Comparison of ENCODE assay signal across 9 mouse cellular contexts in the genomic region with DNA sequence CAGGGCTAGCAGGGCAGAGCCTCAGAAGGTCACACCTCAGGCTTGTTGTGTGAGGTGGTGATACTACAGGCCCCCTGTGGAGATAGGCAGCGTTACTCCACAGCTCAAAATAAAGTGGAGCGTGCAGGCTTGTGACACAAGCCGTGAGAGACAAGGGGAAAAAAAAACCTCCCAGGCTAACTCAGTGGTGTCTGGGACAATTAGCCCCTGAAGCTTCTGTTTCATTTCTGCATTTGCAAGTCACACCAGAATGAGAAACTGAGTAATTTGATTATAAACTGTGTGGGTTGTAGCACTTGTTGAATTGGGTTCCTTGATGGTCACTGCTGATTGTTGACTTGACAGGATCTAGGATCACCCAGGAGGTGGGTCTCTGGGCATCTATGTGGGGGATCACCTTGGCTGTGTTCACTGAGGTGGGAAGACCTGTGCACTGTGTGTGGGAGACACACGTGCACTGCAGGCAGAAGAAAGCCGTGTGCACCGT. TPM values are rescaled to one million over a fixed set of nuclear protein-coding genes. Genes with fewer than 3 reads are reported as not detected.
DNase-seq lines count a peak whose midpoint lies in the region; ATAC-seq lines count a peak whose summit lies in the region.
"Had no signal": no experiment of that assay in that cellular context is flagged by ENCODE, and none has a peak within 500 bp of the region (broad histone marks: within the 10 kb centered on the region; RNA-seq: fewer than 3 reads in every experiment).

No protein-coding gene starts in this region.

- H3K27ac ChIP-seq in kidney, embryonic 14.5 days (ENCODE audit: low read depth, low read length): no peak overlapping the region; the same call in 1 of the 2 replicates
- no peak overlapping the region for H3K27ac ChIP-seq in midbrain, embryonic 14.5 days (replicated peaks; ENCODE audit: low read depth, low read length)

- H3K36me3 ChIP-seq in kidney, embryonic 14.5 days (ENCODE audit: control insufficient read depth, insufficient read depth, low read length): no peaks in the 10 kb centered on the region; the same call in 1 of the 2 replicates
- H3K36me3 ChIP-seq in midbrain, embryonic 14.5 days (ENCODE audit: control insufficient read depth, insufficient read depth, low read length): no peaks in the 10 kb centered on the region

- no peaks in the 10 kb centered on the region for H3K27me3 ChIP-seq in kidney, embryonic 14.5 days (ENCODE audit: control insufficient read depth, insufficient read depth, low read length)
- no peaks in the 10 kb centered on the region for H3K27me3 ChIP-seq in midbrain, embryonic 14.5 days (ENCODE audit: control insufficient read depth, insufficient read depth, low read length)

- peaks cover 26% of the 10 kb centered on the region; the same call in 1 of the 2 replicates for H3K4me1 ChIP-seq in kidney, embryonic 14.5 days (ENCODE audit: control insufficient read depth, insufficient read depth, low read length)
- H3K4me1 ChIP-seq in midbrain, embryonic 14.5 days (ENCODE audit: control insufficient read depth, insufficient read depth, low read length): no peaks in the 10 kb centered on the region

- peak; percentile 72; the same call in 1 of the 2 replicates for ATAC-seq in kidney, embryonic 14.5 days (ENCODE audit: low FRiP score, low TSS enrichment)
- ATAC-seq in common myeloid progenitor, adult 5-6 weeks (replicated peaks; ENCODE audit: low read depth, poor library complexity, severe bottlenecking): peak; percentile 58
- 0 out of 2 replicates have a peak, but pooled peaks have one; percentile 46 for ATAC-seq in megakaryocyte-erythroid progenitor cell, adult 5-6 weeks (replicated peaks; ENCODE audit: low FRiP score, low TSS enrichment, poor library complexity, severe bottlenecking)
- no peak for ATAC-seq in midbrain, embryonic 14.5 days (ENCODE audit: low FRiP score, low TSS enrichment)

- H3K9me3 ChIP-seq in kidney, embryonic 14.5 days (ENCODE audit: control insufficient read depth, low read length): no peaks in the 10 kb centered on the region
- H3K9me3 ChIP-seq in midbrain, embryonic 14.5 days (ENCODE audit: control insufficient read depth, low read length): no peaks in the 10 kb centered on the region

- 0 out of 2 replicates have a peak overlapping the region, but pooled peaks have one; percentile 18 for H3K9ac ChIP-seq in kidney, embryonic 14.5 days (ENCODE audit: low read depth, low read length)
- H3K9ac ChIP-seq in midbrain, embryonic 14.5 days (replicated peaks; ENCODE audit: low read length): no peak overlapping the region

- no peak overlapping the region for H3K4me3 ChIP-seq in kidney, embryonic 14.5 days (ENCODE audit: low read length)
- H3K4me3 ChIP-seq in midbrain, embryonic 14.5 days (replicated peaks; ENCODE audit: low read depth, low read length): no peak overlapping the region

- 15% methylated on average over 6 of the region's 6 CpGs for WGBS in kidney, embryonic 14.5 days
- WGBS in midbrain, embryonic 14.5 days: 61% methylated on average over 6 of the region's 6 CpGs

- no peak for DNase-seq in kidney, postnatal 14 days
- DNase-seq in ES-CJ7 (ENCODE audit: low read depth, low spot score): peak; percentile 21
- DNase-seq in midbrain, embryonic 14.5 days: no peak
- no peak for DNase-seq in adrenal gland, postnatal 14 days
- DNase-seq in cerebellum, postnatal 36 days: no peak
- DNase-seq: cerebellum, adult 2 months had no signal

- no peak overlapping the region for H3K4me2 ChIP-seq in kidney, embryonic 14.5 days (replicated peaks; ENCODE audit: low read depth, low read length)
- H3K4me2 ChIP-seq in midbrain, embryonic 14.5 days (ENCODE audit: low read length): no peak overlapping the region

RNA-seq across cellular contexts. Expression of a gene that starts 39.9 kb away (rescaled TPM):
- polyA plus RNA-seq in kidney, embryonic 14.5 days (2014; fragmentation: Nextera tagmentation; extraction: Ambion mirVana): 11.7 and 16.3 TPM in 2 replicates
- 88.0 and 100 TPM in 2 replicates for total RNA-seq in common myeloid progenitor, adult 5-6 weeks (2017)
- 92.8 and 105 TPM in 2 replicates for total RNA-seq in megakaryocyte-erythroid progenitor cell, adult 5-6 weeks (2014; fragmentation: Nextera tagmentation)
- 79.4 and 88.0 TPM in 2 replicates for total RNA-seq in megakaryocyte-erythroid progenitor cell, adult 5-6 weeks (2017)
- 50.3 and 52.6 TPM in 2 replicates for polyA plus RNA-seq in midbrain, embryonic 14.5 days (2014; fragmentation: Nextera tagmentation; extraction: Ambion mirVana)
- total RNA-seq in adrenal gland, postnatal 14 days (2021): 29.8 and 35.4 TPM in 2 replicates

RNA-seq across cellular contexts. Expression of a gene that starts 43.9 kb away (rescaled TPM):
- polyA plus RNA-seq in kidney, embryonic 14.5 days (2014; fragmentation: Nextera tagmentation; extraction: Ambion mirVana): 49.2 and 70.7 TPM in 2 replicates
- total RNA-seq in common myeloid progenitor, adult 5-6 weeks (2017): 93.5 and 95.5 TPM in 2 replicates
- 47.7 and 59.1 TPM in 2 replicates for total RNA-seq in megakaryocyte-erythroid progenitor cell, adult 5-6 weeks (2014; fragmentation: Nextera tagmentation)
- total RNA-seq in megakaryocyte-erythroid progenitor cell, adult 5-6 weeks (2017): 106 and 110 TPM in 2 replicates
- 52.9 and 83.1 TPM in 2 replicates for polyA plus RNA-seq in midbrain, embryonic 14.5 days (2014; fragmentation: Nextera tagmentation; extraction: Ambion mirVana)
- total RNA-seq in adrenal gland, postnatal 14 days (2021): 88.4 and 109 TPM in 2 replicates
